Mouse (Mus musculus): Measurements from ENCODE around the gene Cdyl.

Cdyl gene

DNA sequence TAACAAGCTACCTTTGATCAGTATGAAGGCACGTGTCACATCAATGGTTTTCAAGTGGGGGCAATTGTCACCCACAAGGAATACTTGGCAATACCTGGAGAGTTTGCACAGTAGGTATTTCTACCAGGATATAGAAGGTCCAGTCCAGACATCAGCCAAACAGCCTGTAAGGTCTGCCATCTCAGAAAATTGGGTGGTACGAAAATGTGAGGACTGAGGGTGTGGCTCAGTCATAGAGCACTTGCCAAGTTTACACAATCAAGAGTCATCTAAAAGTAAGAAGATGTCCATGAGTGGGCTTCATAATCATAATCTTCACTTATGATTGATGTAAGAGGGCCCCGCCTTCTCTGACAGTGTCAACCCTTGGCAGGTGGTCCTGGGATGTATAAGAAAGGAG, 29.9 kb downstream of the Cdyl start:
- CTCF ChIA-PET: no interaction called here

DNA sequence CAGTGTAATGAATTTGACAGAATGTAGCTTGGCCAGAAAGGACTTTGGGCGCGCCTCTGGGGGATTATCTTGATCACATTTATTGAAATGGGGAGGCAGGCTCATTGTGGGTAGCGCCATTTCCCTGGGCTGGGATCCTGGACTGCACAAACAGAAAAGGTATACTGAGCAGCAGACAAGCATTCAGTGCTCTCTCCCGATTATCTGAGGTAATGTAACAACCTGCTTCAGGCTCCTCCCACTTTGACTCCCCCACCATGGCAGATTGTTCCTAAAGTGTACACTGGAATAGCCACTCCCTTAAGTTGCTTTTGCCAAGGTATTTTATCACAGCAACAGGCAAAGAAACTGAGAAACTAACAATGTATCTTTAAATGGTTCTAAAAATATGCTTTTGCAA, 58.0 kb downstream of the Cdyl start:
- CTCF ChIA-PET: no interaction called here

DNA sequence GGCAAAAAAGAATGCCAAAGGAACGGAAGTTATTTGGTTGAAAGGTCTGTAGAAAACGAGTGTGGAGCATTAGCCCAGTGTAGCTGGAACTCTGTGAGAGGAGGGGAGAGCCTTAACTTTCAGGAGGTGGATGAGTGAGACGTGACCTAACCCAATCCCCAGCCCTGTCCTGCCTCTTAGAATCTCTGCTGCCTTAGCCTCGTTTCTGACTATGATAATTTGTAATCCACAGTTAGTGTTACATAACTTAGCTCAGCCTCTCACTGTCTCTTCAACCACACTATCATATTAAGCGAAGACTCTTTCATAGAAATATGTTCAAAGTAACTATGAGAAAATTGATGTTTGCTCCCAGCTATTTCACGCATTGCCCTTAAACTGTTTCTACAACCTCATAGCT, 59.9 kb downstream of the Cdyl start:
- CTCF ChIA-PET: no interaction called here

DNA sequence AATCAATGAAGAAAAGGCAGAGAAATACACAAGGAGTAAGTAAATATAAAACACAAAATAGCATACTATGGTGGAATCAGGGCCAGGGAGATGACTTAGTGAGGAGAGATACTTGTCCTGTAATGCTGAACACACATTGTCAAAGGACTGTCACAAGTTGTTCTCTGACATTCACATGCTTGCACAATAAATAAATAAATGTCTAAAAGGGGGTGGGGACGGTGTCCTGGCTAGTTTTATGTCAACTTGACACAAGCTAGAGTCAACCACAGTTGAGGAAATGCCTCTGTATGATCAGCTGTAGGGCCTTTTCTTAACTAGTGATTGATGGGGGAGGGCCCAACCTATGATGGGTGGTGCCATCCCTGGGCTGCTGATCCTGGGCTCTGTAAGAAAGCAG, 63.4 kb downstream of the Cdyl start:
- CTCF ChIA-PET: no interaction called here

GRCm38 (mm10) chr13:35726025-35726424, 66.4 kb downstream of the Cdyl start:
- CTCF ChIA-PET: no interaction called here

GRCm38 (mm10) chr13:35732131-35732530, 72.5 kb downstream of the Cdyl start:
- CTCF ChIA-PET: no interaction called here

DNA sequence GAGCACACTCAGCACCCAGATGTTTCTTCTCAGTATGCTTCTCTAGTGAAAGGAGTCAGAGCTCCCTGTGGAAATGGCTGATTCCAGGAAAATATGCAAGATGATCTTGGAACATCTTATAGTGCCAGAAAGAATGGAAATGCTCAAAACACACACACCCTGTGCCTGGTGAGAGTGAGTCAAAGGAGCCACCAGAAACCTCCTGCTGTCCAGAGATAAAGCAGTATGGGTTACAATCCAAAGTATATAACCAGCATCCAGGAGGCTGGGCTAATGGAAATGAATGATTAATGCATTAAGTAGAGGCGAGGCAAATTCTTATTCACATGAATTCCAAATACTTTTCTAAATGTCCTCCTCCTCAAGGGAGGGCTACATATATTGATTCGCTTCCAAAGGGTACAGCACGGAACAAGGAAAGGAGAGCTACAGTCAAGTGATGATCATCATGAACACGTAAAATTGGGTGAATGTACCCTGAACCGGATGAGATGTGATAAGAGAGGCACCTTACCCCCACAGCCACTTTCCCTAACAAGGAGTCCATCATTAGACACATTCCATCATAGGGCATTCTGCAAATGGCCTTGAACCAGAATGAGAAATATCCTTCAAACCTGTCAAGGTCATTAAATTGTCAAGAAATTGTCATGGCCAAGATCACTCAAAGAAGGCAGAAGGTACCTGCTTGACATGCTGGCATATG, 73.4 kb downstream of the Cdyl start:
- CTCF ChIA-PET: no interaction called here

DNA sequence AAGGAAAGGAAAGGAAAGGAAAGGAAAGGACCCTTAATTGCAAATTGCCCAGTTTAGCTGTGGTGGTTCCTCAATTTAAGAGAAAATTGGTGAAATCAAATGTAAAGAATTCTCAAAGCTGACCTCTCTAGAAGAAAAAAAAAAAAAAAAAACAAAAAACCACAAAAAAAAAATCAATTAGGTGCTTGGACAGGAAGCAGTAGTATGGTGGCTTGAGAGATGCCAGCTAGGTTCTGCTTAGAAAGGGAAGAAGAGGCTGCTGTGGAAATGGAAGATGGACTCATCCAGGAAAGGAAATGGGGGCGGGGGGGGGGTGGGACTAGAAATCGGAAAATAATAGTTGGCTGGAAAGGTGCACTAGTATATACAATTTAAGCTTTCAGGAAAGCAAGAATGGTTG, 77.9 kb downstream of the Cdyl start:
- CTCF ChIA-PET: no interaction called here

- CTCF ChIA-PET: interaction anchor here (0.6 kb wide), 1 partner anchor 10 kb away, joined by 3 read pairs; no protein-coding TSS in a partner anchor
Observed at GRCm38 (mm10) chr13:35738210-35738609, 78.6 kb downstream of the Cdyl start.

GRCm38 (mm10) chr13:35739473-35739872, 79.8 kb downstream of the Cdyl start:
- CTCF ChIA-PET: no interaction called here

DNA sequence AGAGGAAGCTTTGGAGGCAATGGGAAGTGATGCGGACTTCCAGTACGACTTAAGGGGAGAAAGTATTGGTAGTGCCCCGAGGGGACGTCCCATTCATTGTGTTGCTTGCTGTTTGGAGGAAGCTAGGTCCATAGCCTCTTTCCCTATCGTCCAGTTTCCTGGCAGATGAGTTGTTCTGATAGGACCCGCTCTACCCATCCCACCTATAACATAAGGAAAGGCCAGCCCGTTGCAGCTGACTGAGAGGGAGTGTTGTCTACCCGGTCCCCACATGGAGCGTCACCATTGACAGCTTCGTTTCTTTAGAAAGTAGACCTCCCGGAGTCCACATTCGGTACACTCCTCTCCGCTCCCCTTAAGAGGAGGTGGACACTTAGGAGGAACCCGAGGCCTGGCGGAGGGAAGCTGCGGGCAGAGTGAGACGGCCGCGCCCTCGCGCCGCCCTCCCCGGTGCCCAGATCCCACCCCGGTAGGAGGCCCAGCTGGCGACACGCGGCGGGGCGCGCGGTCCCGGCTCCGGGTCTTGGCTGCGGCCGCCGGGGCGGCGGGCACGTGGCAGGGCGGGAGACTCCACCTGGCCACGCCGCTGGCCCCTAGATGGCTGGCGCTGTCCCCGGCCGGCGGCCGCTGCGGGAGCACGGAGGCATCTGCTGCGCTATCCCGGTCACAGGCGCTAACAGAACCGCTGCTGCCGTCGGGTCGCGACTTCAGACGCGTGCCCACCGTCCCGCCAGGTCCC, 80.8 kb downstream of the Cdyl start:
- CTCF ChIA-PET: no interaction called here

- CTCF ChIA-PET: interaction anchor here (0.5 to 0.8 kb wide), 3 partner anchors 14 to 1037 kb away, joined by 3 to 4 read pairs (median 3); no protein-coding TSS in a partner anchor
Observed at GRCm38 (mm10) chr13:35741040-35741619, 81.5 kb downstream of the Cdyl start.

- CTCF ChIA-PET: interaction anchor here (0.5 to 1.3 kb wide), 5 partner anchors 12 to 1088 kb away, joined by 3 to 4 read pairs (median 3); partner anchors contain the start of gene Pxdc1
Observed at GRCm38 (mm10) chr13:35741620-35742421, 82.2 kb downstream of the Cdyl start.

DNA sequence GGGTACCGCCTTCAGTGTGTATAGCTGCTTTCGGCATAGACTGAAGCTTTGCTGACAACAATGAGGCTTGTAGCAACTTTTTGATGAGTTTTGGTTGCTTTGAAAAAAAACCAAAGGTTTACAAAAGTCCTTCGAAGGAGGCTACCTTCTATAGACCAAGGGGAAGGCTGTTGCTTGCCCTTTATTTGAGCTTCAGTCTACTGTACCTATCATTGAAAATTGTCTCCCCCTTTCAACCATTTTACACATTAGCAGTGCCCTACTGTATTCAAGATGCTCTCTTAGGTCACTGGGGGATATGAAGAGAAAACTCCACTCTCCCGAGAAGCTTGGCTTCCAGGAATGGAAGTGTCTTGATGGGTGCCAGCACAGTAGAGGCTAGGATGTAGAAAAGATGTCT, 83.1 kb downstream of the Cdyl start:
- CTCF ChIA-PET: interaction anchor here (1.3 kb wide), 1 partner anchor 12 kb away, joined by 4 read pairs; no protein-coding TSS in a partner anchor

GRCm38 (mm10) chr13:35743196-35743595, 83.6 kb downstream of the Cdyl start:
- CTCF ChIA-PET: interaction anchor here (0.7 to 1.3 kb wide), 2 partner anchors 11 to 15 kb away, joined by 3 to 4 read pairs; no protein-coding TSS in a partner anchor

DNA sequence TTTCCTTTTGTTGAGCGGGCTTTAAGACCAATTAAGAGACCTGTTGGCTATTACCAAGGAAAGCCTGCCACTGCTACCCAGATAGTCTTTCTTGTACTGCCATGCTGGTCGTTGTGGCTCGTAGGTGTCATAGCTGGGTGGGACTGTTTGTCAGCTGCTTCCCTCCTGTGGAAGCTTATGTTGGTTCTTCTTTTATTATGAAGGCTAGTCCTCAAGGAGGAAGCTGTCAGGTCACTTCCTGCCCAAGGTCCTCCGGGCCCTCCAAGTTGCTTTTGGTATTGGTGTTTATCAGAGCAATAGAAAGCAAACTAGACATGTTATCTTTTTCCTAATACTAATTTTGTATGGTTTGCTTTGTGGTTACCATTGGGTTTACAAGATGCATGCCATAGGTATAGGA, 89.6 kb downstream of the Cdyl start:
- CTCF ChIA-PET: interaction anchor here (0.5 to 0.6 kb wide), 2 partner anchors 65 to 119 kb away, joined by 3 to 6 read pairs; no protein-coding TSS in a partner anchor

DNA sequence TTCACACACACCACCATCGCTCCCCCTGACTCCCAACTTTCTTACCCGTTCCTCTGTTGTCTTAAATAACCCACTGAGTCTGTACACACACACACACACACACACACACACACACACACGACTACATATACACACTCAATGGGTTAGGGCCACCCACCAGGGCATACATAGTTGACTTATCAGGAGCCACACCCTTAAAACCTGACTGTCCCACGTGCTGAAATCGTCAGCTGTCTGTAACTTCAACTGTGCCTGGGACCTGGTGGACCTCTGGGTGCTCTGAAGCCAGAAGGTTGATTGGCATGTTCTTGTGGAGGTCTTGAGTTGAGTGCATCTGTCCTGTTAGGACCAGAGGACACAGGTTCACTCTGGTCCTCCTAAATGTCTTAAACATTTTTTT, 90.0 kb downstream of the Cdyl start:
- CTCF ChIA-PET: interaction anchor here (0.5 to 0.6 kb wide), 2 partner anchors 64 to 120 kb away, joined by 3 to 6 read pairs; no protein-coding TSS in a partner anchor

GRCm38 (mm10) chr13:35752046-35752445, 92.4 kb downstream of the Cdyl start:
- CTCF ChIA-PET: no interaction called here

- CTCF ChIA-PET: interaction anchor here (0.6 to 1.3 kb wide), 2 partner anchors 12 to 13 kb away, joined by 3 to 4 read pairs; no protein-coding TSS in a partner anchor
Observed at GRCm38 (mm10) chr13:35755002-35755401, 95.4 kb downstream of the Cdyl start.

- CTCF ChIA-PET: no interaction called here
Observed at GRCm38 (mm10) chr13:35755655-35756283, 96.1 kb downstream of the Cdyl start.

All from spleen, embryonic (tissue).